Comparison of ENCODE assay signal across 24 mouse cellular contexts in genomic region chr5:68146818-68147217, GRCm38 (mm10).
DNase-seq lines count a peak whose midpoint lies in the region; ATAC-seq lines count a peak whose summit lies in the region.
"Had no signal": no experiment of that assay in that cellular context is flagged by ENCODE, and none has a peak within 500 bp of the region (broad histone marks: within the 10 kb centered on the region; RNA-seq: fewer than 3 reads in every experiment).

No protein-coding gene starts in this region.

- H3K4me3 ChIP-seq in midbrain, embryonic 11.5 days (ENCODE audit: low read depth, low read length), result no peak overlapping the region
- H3K4me3 ChIP-seq in midbrain, embryonic 10.5 days, result no peak overlapping the region
- no peak overlapping the region for H3K4me3 ChIP-seq in forebrain, embryonic 12.5 days (replicated peaks)
- H3K4me3 ChIP-seq in forebrain, embryonic 16.5 days (replicated peaks; ENCODE audit: low read length), result no peak overlapping the region
- H3K4me3 ChIP-seq in midbrain, embryonic 16.5 days (ENCODE audit: low read depth, low read length), result no peak overlapping the region
- H3K4me3 ChIP-seq: embryonic facial prominence, embryonic 15.5 days; erythroblast, embryonic 14.5 days; gastrocnemius, adult 2 months; heart, embryonic 10.5 days; heart, embryonic 15.5 days; hindbrain, embryonic 13.5 days had no signal

- H3K4me2 ChIP-seq in midbrain, embryonic 11.5 days, result no peak overlapping the region
- H3K4me2 ChIP-seq in forebrain, embryonic 12.5 days, result no peak overlapping the region
- H3K4me2 ChIP-seq in forebrain, embryonic 16.5 days (ENCODE audit: low read length), result no peak overlapping the region
- no peak overlapping the region for H3K4me2 ChIP-seq in midbrain, embryonic 16.5 days (ENCODE audit: low read length)
- H3K4me2 ChIP-seq: embryonic facial prominence, embryonic 15.5 days; heart, embryonic 15.5 days; hindbrain, embryonic 13.5 days had no signal

- H3K9ac ChIP-seq in midbrain, embryonic 11.5 days (ENCODE audit: low read length), result no peak overlapping the region
- no peak overlapping the region for H3K9ac ChIP-seq in forebrain, embryonic 12.5 days
- H3K9ac ChIP-seq in forebrain, embryonic 16.5 days (replicated peaks; ENCODE audit: low read depth, low read length), result no peak overlapping the region
- no peak overlapping the region for H3K9ac ChIP-seq in midbrain, embryonic 16.5 days (ENCODE audit: low read depth, low read length)
- H3K9ac ChIP-seq: embryonic facial prominence, embryonic 15.5 days; heart, embryonic 15.5 days; hindbrain, embryonic 13.5 days had no signal

- H3K27ac ChIP-seq in midbrain, embryonic 11.5 days (ENCODE audit: low read depth, low read length), result no peak overlapping the region
- H3K27ac ChIP-seq in midbrain, embryonic 10.5 days (replicated peaks), result no peak overlapping the region
- no peak overlapping the region for H3K27ac ChIP-seq in forebrain, embryonic 12.5 days
- no peak overlapping the region for H3K27ac ChIP-seq in forebrain, embryonic 16.5 days (ENCODE audit: low read length)
- no peak overlapping the region for H3K27ac ChIP-seq in midbrain, embryonic 16.5 days (ENCODE audit: low read length)
- H3K27ac ChIP-seq: embryonic facial prominence, embryonic 15.5 days; gastrocnemius, adult 2 months; heart, embryonic 10.5 days; heart, embryonic 15.5 days; hindbrain, embryonic 13.5 days; hindbrain, postnatal 0 days had no signal

- peak; percentile 76; the same call in 1 of the 2 replicates for ATAC-seq in midbrain, embryonic 11.5 days (ENCODE audit: low FRiP score)
- 0 out of 2 replicates have a peak, but pooled peaks have one; percentile 53 for ATAC-seq in forebrain, embryonic 12.5 days (ENCODE audit: low FRiP score)
- peak; percentile 63; the same call in 1 of the 2 replicates for ATAC-seq in forebrain, embryonic 16.5 days
- ATAC-seq in midbrain, embryonic 16.5 days, result 0 out of 2 replicates have a peak, but pooled peaks have one; percentile 60
- ATAC-seq: activated CD4-positive, CD25-positive, alpha-beta regulatory T cell, adult 4 months; hindbrain, postnatal 0 days; Patski had no signal

- no peaks in the 10 kb centered on the region for H3K36me3 ChIP-seq in midbrain, embryonic 11.5 days (ENCODE audit: control insufficient read depth, insufficient read depth, low read length)
- H3K36me3 ChIP-seq in midbrain, embryonic 10.5 days, result no peaks in the 10 kb centered on the region
- no peaks in the 10 kb centered on the region for H3K36me3 ChIP-seq in forebrain, embryonic 12.5 days (replicated peaks)
- H3K36me3 ChIP-seq in forebrain, embryonic 16.5 days (ENCODE audit: control insufficient read depth, insufficient read depth), result no peaks in the 10 kb centered on the region
- no peaks in the 10 kb centered on the region for H3K36me3 ChIP-seq in midbrain, embryonic 16.5 days (ENCODE audit: control insufficient read depth, insufficient read depth, low read length)
- H3K36me3 ChIP-seq: embryonic facial prominence, embryonic 15.5 days; heart, embryonic 10.5 days; heart, embryonic 15.5 days; hindbrain, embryonic 13.5 days had no signal

- no peaks in the 10 kb centered on the region for H3K27me3 ChIP-seq in midbrain, embryonic 11.5 days (ENCODE audit: control insufficient read depth, insufficient read depth, low read length)
- H3K27me3 ChIP-seq in midbrain, embryonic 10.5 days (ENCODE audit: low read depth, poor library complexity, severe bottlenecking), result no peaks in the 10 kb centered on the region
- H3K27me3 ChIP-seq in forebrain, embryonic 12.5 days, result no peaks in the 10 kb centered on the region
- no peaks in the 10 kb centered on the region for H3K27me3 ChIP-seq in forebrain, embryonic 16.5 days (replicated peaks; ENCODE audit: control insufficient read depth, insufficient read depth, low read length)
- H3K27me3 ChIP-seq in midbrain, embryonic 16.5 days (ENCODE audit: control insufficient read depth, insufficient read depth, low read depth, low read length), result no peaks in the 10 kb centered on the region
- H3K27me3 ChIP-seq: embryonic facial prominence, embryonic 15.5 days; heart, embryonic 15.5 days; hindbrain, embryonic 13.5 days; Patski had no signal

- intact Hi-C loops in left cerebral cortex, postnatal 10 days (cut with DNase I), result no loop called here

- H3K9me3 ChIP-seq in midbrain, embryonic 11.5 days (ENCODE audit: control insufficient read depth, low read length), result no peaks in the 10 kb centered on the region
- no peaks in the 10 kb centered on the region for H3K9me3 ChIP-seq in midbrain, embryonic 10.5 days (replicated peaks)
- no peaks in the 10 kb centered on the region for H3K9me3 ChIP-seq in forebrain, embryonic 12.5 days
- H3K9me3 ChIP-seq in forebrain, embryonic 16.5 days (ENCODE audit: control insufficient read depth, low read length), result no peaks in the 10 kb centered on the region
- H3K9me3 ChIP-seq in midbrain, embryonic 16.5 days (replicated peaks; ENCODE audit: control insufficient read depth, low read length, poor library complexity, severe bottlenecking), result no peaks in the 10 kb centered on the region; the same call in 1 of the 2 replicates
- H3K9me3 ChIP-seq: embryonic facial prominence, embryonic 15.5 days; heart, embryonic 10.5 days; heart, embryonic 15.5 days; hindbrain, embryonic 13.5 days had no signal

- H3K4me1 ChIP-seq in midbrain, embryonic 11.5 days (ENCODE audit: control insufficient read depth, insufficient read depth, low read length), result no peaks in the 10 kb centered on the region
- no peaks in the 10 kb centered on the region for H3K4me1 ChIP-seq in midbrain, embryonic 10.5 days
- no peaks in the 10 kb centered on the region for H3K4me1 ChIP-seq in forebrain, embryonic 12.5 days
- H3K4me1 ChIP-seq in forebrain, embryonic 16.5 days (replicated peaks; ENCODE audit: control insufficient read depth, insufficient read depth, low read length), result peaks cover 5% of the 10 kb centered on the region
- no peaks in the 10 kb centered on the region for H3K4me1 ChIP-seq in midbrain, embryonic 16.5 days (ENCODE audit: control insufficient read depth, insufficient read depth, low read length)
- H3K4me1 ChIP-seq: embryonic facial prominence, embryonic 15.5 days; heart, embryonic 10.5 days; heart, embryonic 15.5 days; hindbrain, embryonic 13.5 days had no signal

- no peak for DNase-seq in midbrain, embryonic 11.5 days (ENCODE audit: low spot score, missing footprints)
- DNase-seq in midbrain, embryonic 10.5 days (ENCODE audit: low spot score), result no peak
- no peak for DNase-seq in gastrocnemius, adult 8-10 months (ENCODE audit: low spot score in 2 of 2)
- no peak for DNase-seq in urinary bladder, adult 2 months (ENCODE audit: low spot score)
- DNase-seq in left cerebral cortex, postnatal 10 days (ENCODE audit: extremely low spot score in 1 of 2, low spot score in 2 of 2), result no peak
- DNase-seq: adrenal gland, postnatal 25 days; cerebellum, adult 11 months; cerebellum, adult 8-10 months; cerebellum, postnatal 14 days; embryo, embryonic 11 days; gastrocnemius, adult 2 months; heart, adult 18-20 months; heart, postnatal 14 days had no signal

- WGBS in midbrain, embryonic 11.5 days, result 50% methylated on average over 1 of the region's 1 CpGs
- WGBS in midbrain, embryonic 10.5 days, result 71% methylated on average over 1 of the region's 1 CpGs
- 40% methylated on average over 1 of the region's 1 CpGs for WGBS in forebrain, embryonic 12.5 days
- 10% methylated on average over 1 of the region's 1 CpGs for WGBS in forebrain, embryonic 16.5 days
- 20% methylated on average over 1 of the region's 1 CpGs for WGBS in midbrain, embryonic 16.5 days
